Mouse (Mus musculus) bone marrow macrophage, adult 2 months (primary cell): Measurements from ENCODE around the gene Cuedc1.

ENCODE experiments used
- CTCF ChIP-seq: IDR thresholded peaks from 2 replicates; pipeline ENCODE4 v1.5.1; 2012; ENCODE audit warnings: low read depth, mild to moderate bottlenecking, low read length, moderate library complexity
- POLR2A ChIP-seq: IDR thresholded peaks from 2 replicates; pipeline ENCODE4 v1.6.1; 2012; ENCODE audit warnings: mild to moderate bottlenecking, low read depth, low read length, borderline replicate concordance

- TF ChIP-seq POLR2A (no peak), CTCF (no peak)
These were observed 71.7 kb downstream of the Cuedc1 start for GRCm38 (mm10) chr11:88169531-88170040.
